Mouse (Mus musculus): ENCODE measurements around the gene Zfp583. TPM values are rescaled to one million over a fixed set of nuclear protein-coding genes. Genes with fewer than 3 reads are reported as not detected.
"Not testable (repeated sequence)": the region's sequence is repeated elsewhere in the genome, so short reads cannot be mapped to it uniquely, and the experiment has no call there.

Gene Zfp583
- polyA plus RNA-seq (2016; fragmentation: Nextera tagmentation; extraction: Ambion mirVana), result 4.3 and 4.8 TPM in 2 replicates

DNA sequence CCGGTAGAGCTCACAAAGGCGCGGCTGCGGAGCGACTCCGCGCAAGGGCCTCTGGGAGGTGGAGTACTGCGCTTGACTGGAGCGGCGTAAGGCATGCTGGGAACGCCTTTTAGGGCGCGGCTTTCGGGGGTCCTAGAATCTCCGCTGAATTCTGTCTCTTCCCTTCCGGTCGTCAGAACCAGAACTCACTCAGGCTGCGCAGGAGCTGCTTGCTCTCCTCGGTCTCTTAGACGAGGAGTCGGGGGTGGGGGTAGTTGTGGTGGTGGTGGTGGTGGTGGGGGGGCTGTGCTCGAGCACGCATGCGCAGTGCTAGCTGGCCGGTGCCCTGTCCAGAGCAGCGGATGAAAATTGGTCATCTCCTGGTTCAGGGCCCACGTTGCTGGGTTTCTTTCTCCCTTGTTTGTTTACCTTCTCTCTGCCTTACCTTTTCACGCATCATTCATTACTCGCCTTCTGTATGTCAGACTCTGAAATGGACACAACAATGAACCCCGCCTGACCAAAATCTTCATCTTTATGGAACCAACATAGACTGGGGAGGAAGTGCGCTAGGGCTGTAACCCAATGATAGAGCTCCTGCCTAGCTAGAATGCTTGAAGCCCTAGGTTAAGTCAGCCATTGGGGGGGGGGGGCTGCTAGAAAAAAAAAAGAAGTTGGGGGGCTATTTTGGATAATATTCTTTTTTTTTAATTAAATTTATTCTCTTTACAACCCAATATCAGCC, at the start of gene Zfp583:
Zfp583 (minus strand) TSS at position 53 of the 724 bp plus-strand sequence.
- peak within 1 kb of the TSS; percentile 85 for H3K9ac ChIP-seq
- H3K27me3 ChIP-seq (replicated peaks), result no peaks in the 10 kb centered on the region
- H3K9me3 ChIP-seq (replicated peaks), result no peaks in the 10 kb centered on the region; the same call in 1 of the 2 replicates
- WGBS, result 5% methylated on average over 31 of the region's 31 CpGs
- H3K4me2 ChIP-seq, result peak within 1 kb of the TSS; percentile 78
- peaks cover 10% of the 10 kb centered on the region for H3K4me1 ChIP-seq (replicated peaks)
- H3K36me3 ChIP-seq, result peaks cover 19% of the 10 kb centered on the region
- ATAC-seq (ENCODE audit: insufficient number of reproducible peaks, low FRiP score), result peak; percentile 93
- peak within 1 kb of the TSS; percentile 52 for H3K27ac ChIP-seq (ENCODE audit: poor library complexity, severe bottlenecking)
- peak within 1 kb of the TSS; percentile 64 for H3K4me3 ChIP-seq

- no peaks in the 10 kb centered on the region for H3K9me3 ChIP-seq (replicated peaks)
- H3K27me3 ChIP-seq (replicated peaks), result no peaks in the 10 kb centered on the region
- 86% methylated on average over 8 of the region's 8 CpGs for WGBS
- no peak for ATAC-seq (ENCODE audit: insufficient number of reproducible peaks, low FRiP score)
- H3K4me2 ChIP-seq, result no peak overlapping the region
- peaks cover 2% of the 10 kb centered on the region; the same call in 1 of the 2 replicates for H3K4me1 ChIP-seq (replicated peaks)
- H3K27ac ChIP-seq (ENCODE audit: poor library complexity, severe bottlenecking), result no peak overlapping the region
- no peak overlapping the region for H3K9ac ChIP-seq
- no peaks in the 10 kb centered on the region for H3K36me3 ChIP-seq
- H3K4me3 ChIP-seq, result no peak overlapping the region
Measured at GRCm38 (mm10) chr7:6378441-6378840, 47.4 kb upstream of the Zfp583 start.

DNA sequence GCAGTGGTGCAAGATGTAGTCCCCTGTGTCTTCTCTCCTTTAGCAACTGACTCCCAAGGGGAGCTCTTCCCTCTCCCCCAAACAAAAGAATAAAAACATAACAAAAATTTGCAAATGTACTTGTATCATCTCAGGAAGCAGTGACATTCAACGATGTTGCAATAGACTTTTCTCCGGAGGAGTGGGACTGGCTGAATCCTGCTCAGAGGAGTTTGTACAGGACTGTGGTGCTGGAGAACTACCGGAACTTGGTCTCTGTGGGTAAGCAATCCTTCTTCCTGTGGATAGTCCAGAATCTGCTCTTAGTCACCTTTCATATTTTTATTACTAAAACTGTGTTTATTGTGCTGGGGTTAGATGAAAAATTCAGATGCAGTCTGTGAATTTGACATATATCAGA, 41.9 kb upstream of the Zfp583 start:
- Histone ChIP-seq H3K4me3 (no peak overlapping the region), H3K9me3 (replicated peaks) (no peaks in the 10 kb centered on the region), H3K27me3 (replicated peaks) (no peaks in the 10 kb centered on the region), H3K9ac (no peak overlapping the region), H3K4me2 (no peak overlapping the region), H3K27ac (ENCODE audit: poor library complexity, severe bottlenecking) (no peak overlapping the region), H3K36me3 (peaks cover 4% of the 10 kb centered on the region; the same call in 1 of the 2 replicates), H3K4me1 (replicated peaks) (no peaks in the 10 kb centered on the region)
- ATAC-seq (ENCODE audit: insufficient number of reproducible peaks, low FRiP score), result no peak
- 85% methylated on average over 3 of the region's 3 CpGs for WGBS

GRCm38 (mm10) chr7:6369460-6369859, 38.4 kb upstream of the Zfp583 start:
- Histone ChIP-seq H3K27ac (ENCODE audit: poor library complexity, severe bottlenecking) (no peak overlapping the region), H3K4me1 (replicated peaks) (no peaks in the 10 kb centered on the region), H3K4me3 (no peak overlapping the region), H3K27me3 (replicated peaks) (no peaks in the 10 kb centered on the region), H3K4me2 (no peak overlapping the region), H3K9ac (no peak overlapping the region), H3K9me3 (replicated peaks) (no peaks in the 10 kb centered on the region), H3K36me3 (peaks cover 4% of the 10 kb centered on the region; the same call in 1 of the 2 replicates)
- ATAC-seq (ENCODE audit: insufficient number of reproducible peaks, low FRiP score), result no peak
- WGBS, result 76% methylated on average over 3 of the region's 3 CpGs

GRCm38 (mm10) chr7:6368146-6368545, 37.1 kb upstream of the Zfp583 start:
- WGBS, result 81% methylated on average over 5 of the region's 5 CpGs
- not testable (repeated sequence) for H3K4me2 ChIP-seq; H3K27me3 ChIP-seq (replicated peaks); H3K36me3 ChIP-seq; H3K27ac ChIP-seq (ENCODE audit: poor library complexity, severe bottlenecking); H3K9me3 ChIP-seq (replicated peaks); H3K9ac ChIP-seq; ATAC-seq (ENCODE audit: insufficient number of reproducible peaks, low FRiP score); H3K4me3 ChIP-seq; H3K4me1 ChIP-seq (replicated peaks)

- Histone ChIP-seq H3K36me3 (peaks cover 1% of the 10 kb centered on the region; the same call in 1 of the 2 replicates), H3K4me3 (no peak overlapping the region), H3K4me2 (no peak overlapping the region), H3K27me3 (replicated peaks) (no peaks in the 10 kb centered on the region), H3K9ac (no peak overlapping the region), H3K9me3 (replicated peaks) (no peaks in the 10 kb centered on the region), H3K27ac (ENCODE audit: poor library complexity, severe bottlenecking) (no peak overlapping the region), H3K4me1 (replicated peaks) (peaks cover 6% of the 10 kb centered on the region; the same call in 1 of the 2 replicates)
- WGBS, result 84% methylated on average over 5 of the region's 5 CpGs
- ATAC-seq (ENCODE audit: insufficient number of reproducible peaks, low FRiP score), result no peak
Measured at GRCm38 (mm10) chr7:6367185-6367584, 36.1 kb upstream of the Zfp583 start.

DNA sequence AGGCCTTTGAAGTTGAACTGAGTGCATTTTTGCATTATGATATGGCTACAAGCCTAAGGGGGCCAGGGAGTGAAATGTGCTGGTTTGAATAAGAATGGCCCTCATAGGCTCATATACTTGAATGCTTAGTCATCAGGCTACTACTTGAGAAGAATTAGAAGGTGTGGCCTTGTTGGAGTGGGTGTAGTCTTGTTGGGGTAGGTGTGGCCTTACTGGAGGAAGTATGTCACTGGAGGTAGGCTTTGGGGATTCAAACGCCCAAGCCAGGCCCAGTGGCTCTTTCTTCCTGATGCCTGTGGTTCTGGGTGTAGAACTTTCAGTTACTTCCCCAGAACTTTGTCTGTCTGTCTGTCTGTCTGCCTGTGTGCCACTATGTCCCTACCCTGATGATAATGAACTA, 33.7 kb upstream of the Zfp583 start:
- Histone ChIP-seq H3K36me3 (no peaks in the 10 kb centered on the region), H3K9me3 (replicated peaks) (no peaks in the 10 kb centered on the region), H3K4me2 (no peak overlapping the region), H3K9ac (no peak overlapping the region), H3K4me1 (replicated peaks) (peaks cover 8% of the 10 kb centered on the region; the same call in 1 of the 2 replicates), H3K4me3 (no peak overlapping the region), H3K27me3 (replicated peaks) (no peaks in the 10 kb centered on the region), H3K27ac (ENCODE audit: poor library complexity, severe bottlenecking) (no peak overlapping the region)
- no peak for ATAC-seq (ENCODE audit: insufficient number of reproducible peaks, low FRiP score)
- whole genome bisulfite sequencing, result 59% methylated on average over 1 of the region's 1 CpGs

- Histone ChIP-seq H3K9me3 (replicated peaks) (no peaks in the 10 kb centered on the region), H3K4me2 (peak within 1 kb of the TSS; percentile 83), H3K9ac (peak within 1 kb of the TSS; percentile 78), H3K4me1 (replicated peaks) (peaks cover 8% of the 10 kb centered on the region; the same call in 1 of the 2 replicates), H3K27ac (ENCODE audit: poor library complexity, severe bottlenecking) (peak within 1 kb of the TSS; percentile 84), H3K36me3 (no peaks in the 10 kb centered on the region), H3K4me3 (peak within 1 kb of the TSS; percentile 68), H3K27me3 (replicated peaks) (no peaks in the 10 kb centered on the region)
- ATAC-seq (ENCODE audit: insufficient number of reproducible peaks, low FRiP score), result peak; percentile 84
- under 1% methylated on average over 23 of the region's 23 CpGs for WGBS
Measured at GRCm38 (mm10) chr7:6363047-6363488, 32.0 kb upstream of the Zfp583 start, which contains the start of gene Zfp78. TSS of gene Zfp78 (plus strand) at chr7:6363280.

DNA sequence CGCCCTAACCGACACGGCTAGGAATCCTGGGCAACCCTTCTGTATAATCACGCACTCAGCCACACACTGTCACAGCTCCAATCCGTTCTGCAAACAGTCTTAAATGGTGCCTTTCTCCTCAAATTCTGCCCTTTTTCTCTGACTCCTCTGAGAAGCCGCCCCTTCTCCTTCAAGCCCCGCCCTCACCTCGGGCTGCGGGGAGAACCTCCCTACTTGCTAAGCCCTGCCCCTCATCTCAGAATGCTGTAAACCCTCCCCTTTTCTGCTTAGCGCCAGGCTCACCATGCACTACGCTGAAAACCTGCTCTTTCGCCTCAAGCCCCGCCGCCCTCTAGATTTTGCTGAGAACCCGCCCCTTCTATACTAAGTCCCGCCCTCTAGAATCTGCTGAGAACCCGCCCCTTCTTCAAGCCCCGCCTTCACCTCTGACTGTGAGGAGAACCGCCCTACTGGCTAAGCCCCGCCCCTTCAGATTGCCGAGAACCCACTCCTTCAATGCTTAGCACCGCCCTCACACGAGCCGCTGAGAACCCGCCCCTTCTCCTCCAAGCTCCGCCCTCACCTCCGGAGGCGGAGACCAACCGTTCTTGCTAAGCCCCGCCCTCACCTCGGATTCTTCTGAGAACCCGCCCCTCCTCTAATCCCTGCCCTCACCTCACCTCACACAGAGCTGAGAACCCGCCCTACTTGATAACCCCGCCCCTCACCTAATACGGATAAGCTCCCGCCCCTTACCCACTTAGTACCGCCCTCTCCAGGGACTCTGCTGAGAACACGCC, 31.4 kb upstream of the Zfp583 start:
- ATAC-seq (ENCODE audit: insufficient number of reproducible peaks, low FRiP score), result peak; percentile 95
- WGBS, result under 1% methylated on average over 38 of the region's 38 CpGs
- H3K4me2 ChIP-seq, result peak overlapping the region; percentile 83
- peak overlapping the region; percentile 68 for H3K4me3 ChIP-seq
- peaks cover 8% of the 10 kb centered on the region; the same call in 1 of the 2 replicates for H3K4me1 ChIP-seq (replicated peaks)
- H3K9ac ChIP-seq, result peak overlapping the region; percentile 31
- peak overlapping the region; percentile 84 for H3K27ac ChIP-seq (ENCODE audit: poor library complexity, severe bottlenecking)
- no peaks in the 10 kb centered on the region for H3K9me3 ChIP-seq (replicated peaks)
- H3K36me3 ChIP-seq, result no peaks in the 10 kb centered on the region
- no peaks in the 10 kb centered on the region for H3K27me3 ChIP-seq (replicated peaks)

- H3K27me3 ChIP-seq (replicated peaks), result no peaks in the 10 kb centered on the region
- H3K4me3 ChIP-seq, result peak overlapping the region; percentile 68
- H3K36me3 ChIP-seq, result no peaks in the 10 kb centered on the region
- no peak for ATAC-seq (ENCODE audit: insufficient number of reproducible peaks, low FRiP score)
- WGBS, result 23% methylated on average over 7 of the region's 7 CpGs
- peaks cover 8% of the 10 kb centered on the region; the same call in 1 of the 2 replicates for H3K4me1 ChIP-seq (replicated peaks)
- peak overlapping the region; percentile 83 for H3K4me2 ChIP-seq
- peak overlapping the region; percentile 17; the same call in 1 of the 2 replicates for H3K27ac ChIP-seq (ENCODE audit: poor library complexity, severe bottlenecking)
- no peaks in the 10 kb centered on the region for H3K9me3 ChIP-seq (replicated peaks)
- peak overlapping the region; percentile 31 for H3K9ac ChIP-seq
Measured at GRCm38 (mm10) chr7:6361756-6362155, 30.7 kb upstream of the Zfp583 start.

DNA sequence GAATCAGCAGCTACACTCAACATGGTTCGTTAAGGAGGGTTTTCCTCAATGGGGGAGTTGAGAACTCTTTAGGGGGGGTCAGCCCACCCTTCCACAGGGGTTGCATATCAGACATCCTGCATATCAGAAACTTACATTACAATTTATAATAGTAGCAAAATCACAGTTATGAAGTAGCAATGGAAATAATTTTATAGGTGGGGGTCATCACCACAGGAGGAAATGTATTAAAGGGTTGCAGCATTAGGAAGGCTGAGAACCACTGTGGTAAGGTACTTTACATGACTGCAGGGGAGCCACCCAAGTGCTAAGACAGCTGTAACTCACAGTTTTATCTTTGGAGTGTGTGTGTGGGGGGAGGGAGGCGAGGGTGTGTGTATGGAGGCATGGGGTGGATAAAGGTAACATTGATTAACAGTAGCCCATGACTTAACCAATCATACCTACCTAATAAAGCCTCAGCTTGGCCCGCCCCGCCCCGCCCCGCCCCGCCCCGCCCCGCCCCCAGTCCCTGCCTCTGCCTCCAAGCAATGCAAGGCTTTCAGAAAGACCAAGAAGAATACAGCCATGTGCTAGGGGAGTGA, 29.5 kb upstream of the Zfp583 start:
- Histone ChIP-seq H3K36me3 (no peaks in the 10 kb centered on the region), H3K9me3 (replicated peaks) (no peaks in the 10 kb centered on the region), H3K4me3 (no peak overlapping the region), H3K27ac (ENCODE audit: poor library complexity, severe bottlenecking) (no peak overlapping the region), H3K4me2 (no peak overlapping the region), H3K27me3 (replicated peaks) (no peaks in the 10 kb centered on the region), H3K4me1 (replicated peaks) (peaks cover 8% of the 10 kb centered on the region; the same call in 1 of the 2 replicates), H3K9ac (no peak overlapping the region)
- no peak for ATAC-seq (ENCODE audit: insufficient number of reproducible peaks, low FRiP score)
- 8% methylated on average over 9 of the region's 9 CpGs for WGBS
